Mouse (Mus musculus): ENCODE measurements around the gene Fam13a. TPM values are rescaled to one million over a fixed set of nuclear protein-coding genes. Genes with fewer than 3 reads are reported as not detected.

Gene Fam13a
- polyA plus RNA-seq (2012; rRNA removed; ENCODE audit: low replicate concordance), result 13.5 and 27.3 TPM in 2 replicates

DNA sequence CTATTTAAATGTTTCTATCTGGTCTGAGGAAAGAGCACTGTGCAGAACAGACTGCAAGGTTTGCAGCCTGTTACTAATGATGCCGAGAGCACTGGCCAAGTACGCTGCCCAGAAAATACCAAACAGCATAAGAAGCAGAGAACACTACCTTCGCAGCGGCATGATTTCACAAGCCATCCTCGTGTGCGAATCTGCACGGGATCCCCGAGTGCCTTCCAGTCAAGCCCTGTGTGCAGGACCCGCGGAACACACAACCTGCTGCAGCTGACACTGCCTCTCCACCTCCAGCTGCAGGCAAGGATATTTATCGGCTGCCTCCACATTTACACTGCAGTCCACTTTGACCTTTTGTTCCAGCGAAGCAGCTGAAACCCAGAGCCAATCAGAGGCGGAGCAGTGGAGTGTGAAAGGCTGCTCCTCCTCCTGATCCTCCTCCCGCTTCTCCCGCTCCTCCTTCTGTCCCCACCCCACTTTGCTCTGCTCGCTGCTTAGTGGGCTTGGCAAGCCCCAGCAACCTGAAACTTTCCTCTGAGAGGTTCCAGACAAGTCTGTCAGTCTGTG lies at the start of gene Fam13a:
TSS of gene Fam13a (minus strand) at position 386 of the 561 bp plus-strand sequence.

DNA sequence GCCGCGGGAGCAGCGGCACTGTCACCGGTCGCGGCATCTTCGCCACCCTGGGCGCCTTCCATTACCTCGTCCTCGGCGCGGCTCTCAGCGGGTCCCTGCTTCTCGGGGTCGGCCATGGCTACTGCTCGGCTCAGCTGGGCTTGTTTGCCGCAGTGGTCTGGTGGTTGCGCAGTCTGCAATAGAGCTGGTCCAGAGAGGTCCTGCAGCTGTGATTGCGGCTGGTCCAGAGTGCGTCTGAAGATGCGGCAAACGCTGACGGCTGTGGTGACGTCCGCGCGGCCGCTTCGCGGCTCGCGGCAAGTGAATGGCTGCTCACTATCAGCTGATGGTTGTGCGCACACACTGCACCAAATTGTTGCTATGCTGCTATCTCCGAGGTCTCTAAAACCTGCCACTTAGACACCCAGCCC lies 117.5 kb downstream of the Fam13a start, which contains the start of gene Nap1l5:
TSS of gene Nap1l5 (minus strand) at position 225 of the 410 bp plus-strand sequence.

Other genes with a start within 250 kb of the Fam13a start
- gene Herc3, start 193.1 kb downstream of the Fam13a start, polyA plus RNA-seq (2012; rRNA removed; ENCODE audit: low replicate concordance), result 18.2 and 21.6 TPM in 2 replicates
- gene Nap1l5, start 117.5 kb downstream of the Fam13a start, polyA plus RNA-seq (2012; rRNA removed; ENCODE audit: low replicate concordance), result 1.1 and 2.5 TPM in 2 replicates
- gene Tigd2, start 184.3 kb upstream of the Fam13a start, polyA plus RNA-seq (2012; rRNA removed; ENCODE audit: low replicate concordance), result 3.8 and 6.5 TPM in 2 replicates

Data from mammary gland, adult 2 months (tissue).